Mouse (Mus musculus) heart, adult 2 months (tissue): Measurements from ENCODE around the gene Cpt2.

Experiments
- CTCF ChIP-seq: fragments of 200-600 bp; IDR thresholded peaks from 2 replicates; pipeline ENCODE4 v1.8.1; 2022; ENCODE audit warnings: antibody characterized with exemption, mild to moderate bottlenecking, moderate library complexity
- EP300 ChIP-seq: fragments of 200-500 bp; IDR thresholded peaks from 2 replicates; pipeline ENCODE4 v1.6.1; 2011; ENCODE audit warnings: low read depth, low read length, control low read depth; ENCODE audit not compliant: insufficient read depth

- TF ChIP-seq CTCF (no peak), EP300 (no peak)
These were observed 39.4 kb upstream of the Cpt2 start for GRCm38 (mm10) chr4:107962792-107963191.
